Mouse (Mus musculus) frontal cortex, adult (tissue): Measurements from ENCODE around the gene Sh2d1b1.
"Not testable (repeated sequence)": the region's sequence is repeated elsewhere in the genome, so short reads cannot be mapped to it uniquely, and the experiment has no call there.

Source experiments
- ATAC-seq: cut with Nextera tagmentation; 2 replicates; pipeline ENCODE4 v1.9.2; 2017; ENCODE audit warnings: mild to moderate bottlenecking, moderate library complexity, mixed read lengths; ENCODE audit not compliant: low TSS enrichment

Sh2d1b1 gene

DNA sequence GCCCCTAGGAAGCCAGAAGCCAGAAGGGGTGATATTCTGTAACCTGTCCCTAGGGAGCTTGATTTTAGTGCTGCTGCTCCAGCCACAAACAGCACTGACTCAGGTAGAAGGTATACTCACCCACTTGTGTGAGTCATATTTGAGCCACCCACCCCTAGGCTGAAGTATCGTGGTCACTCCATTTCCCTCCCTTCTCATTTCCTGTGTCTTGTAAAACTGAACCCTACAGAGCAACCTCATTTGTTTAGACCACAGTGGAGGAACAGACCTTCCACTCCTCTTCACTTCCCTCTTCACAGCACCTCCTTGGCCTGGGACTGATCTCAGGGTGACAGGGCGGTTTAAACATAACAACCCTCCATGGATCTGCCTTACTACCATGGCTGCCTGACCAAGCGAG lies at the start of gene Sh2d1b1:
Sh2d1b1 (plus strand) TSS at position 305 of the 400 bp plus-strand sequence.
- no peak for ATAC-seq

DNA sequence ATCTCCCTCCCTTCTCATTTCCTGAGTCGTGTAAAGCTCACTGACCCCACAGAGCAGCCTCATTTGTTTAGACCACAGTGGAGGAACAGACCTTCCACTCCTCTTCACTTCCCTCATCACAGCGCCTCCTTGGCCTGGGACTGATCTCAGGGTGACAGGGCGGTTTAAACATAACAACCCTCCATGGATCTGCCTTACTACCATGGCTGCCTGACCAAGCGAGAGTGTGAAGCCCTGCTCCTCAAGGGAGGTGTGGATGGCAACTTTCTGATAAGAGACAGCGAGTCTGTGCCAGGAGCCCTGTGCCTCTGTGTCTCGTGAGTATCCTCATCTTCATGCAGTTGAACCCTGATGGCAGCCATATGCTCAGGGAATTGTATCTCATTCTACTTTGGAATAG lies 44.4 kb upstream of the Sh2d1b1 start, which contains the start of gene Sh2d1b2:
Sh2d1b2 (plus strand) TSS at position 62 of the 400 bp plus-strand sequence.
- ATAC-seq: not testable (repeated sequence)

GRCm38 (mm10) chr1:170245016-170245415 lies 32.1 kb upstream of the Sh2d1b1 start:
- ATAC-seq: peak; percentile 93

DNA sequence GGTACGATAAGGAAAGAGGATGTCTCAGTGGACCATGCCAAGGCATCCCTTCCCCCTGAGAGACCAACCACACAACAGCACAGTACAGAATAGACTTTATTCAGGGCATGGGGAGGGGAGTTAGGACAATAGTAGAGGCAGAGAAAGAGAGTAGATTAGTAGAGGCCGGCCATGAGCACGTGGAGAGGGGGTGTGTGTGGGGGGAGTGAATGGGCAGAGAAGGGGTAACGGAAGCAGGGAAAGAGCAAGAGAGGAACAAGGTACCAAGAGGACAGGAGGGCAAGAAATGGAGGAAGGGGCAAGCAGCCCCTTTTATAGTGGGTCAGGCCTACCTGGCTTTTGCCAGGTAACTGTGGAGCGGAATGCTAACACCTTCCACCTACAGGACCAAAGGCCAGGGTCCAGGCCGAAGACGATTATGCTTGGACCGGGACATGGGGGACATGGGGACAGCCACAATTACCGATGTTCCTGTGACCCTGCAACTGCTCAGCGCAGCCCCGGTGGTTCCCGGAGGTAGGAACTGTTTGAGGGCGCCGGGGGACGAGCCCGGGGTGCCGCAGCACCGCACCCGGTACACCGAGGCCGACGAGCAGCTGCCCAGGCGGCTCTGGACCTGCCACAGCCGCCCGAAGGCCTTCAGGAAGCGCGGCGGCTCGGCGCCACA lies 22.1 kb upstream of the Sh2d1b1 start:
- no peak; the same call in none of the 2 replicates for ATAC-seq

DNA sequence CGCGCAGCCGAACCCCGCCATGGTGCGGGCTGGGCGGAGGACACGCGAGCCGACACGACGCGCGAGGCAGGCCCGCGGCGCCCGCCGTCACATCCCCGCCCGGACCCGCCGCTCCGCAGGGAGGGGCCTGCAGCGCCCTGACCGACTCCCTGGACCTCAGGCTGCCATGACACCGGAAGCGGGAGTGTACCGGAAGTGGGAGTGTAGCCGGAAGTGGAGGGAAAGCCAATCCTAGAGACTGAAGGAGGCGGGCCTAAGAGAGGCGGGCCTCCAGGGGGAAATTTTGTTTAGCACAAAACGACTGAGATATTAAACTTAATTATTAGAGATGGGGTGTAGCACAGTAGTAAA lies 21.6 kb upstream of the Sh2d1b1 start:
- ATAC-seq: peak; percentile 100

DNA sequence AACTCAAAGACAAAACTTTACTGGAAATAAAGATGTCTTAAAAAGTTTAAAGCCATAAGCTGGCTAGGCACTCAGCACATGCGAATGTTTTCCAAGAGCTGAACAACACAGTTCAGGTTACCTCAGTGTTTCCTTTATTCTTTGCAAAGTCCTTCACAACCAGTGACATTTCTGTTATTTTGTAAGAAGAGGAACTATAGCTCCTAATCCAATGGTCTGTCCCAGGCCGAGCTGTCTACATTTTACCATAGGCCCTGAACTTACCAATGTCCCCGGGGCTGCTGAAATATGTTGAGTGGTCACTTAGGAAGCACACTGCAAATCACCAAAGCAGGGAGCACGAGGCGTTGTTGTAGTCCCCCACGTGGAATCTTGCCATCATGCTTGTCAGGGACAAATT lies 6.8 kb upstream of the Sh2d1b1 start:
- ATAC-seq: no peak

GRCm38 (mm10) chr1:170270696-170271095 lies 6.4 kb upstream of the Sh2d1b1 start:
- ATAC-seq: no peak

DNA sequence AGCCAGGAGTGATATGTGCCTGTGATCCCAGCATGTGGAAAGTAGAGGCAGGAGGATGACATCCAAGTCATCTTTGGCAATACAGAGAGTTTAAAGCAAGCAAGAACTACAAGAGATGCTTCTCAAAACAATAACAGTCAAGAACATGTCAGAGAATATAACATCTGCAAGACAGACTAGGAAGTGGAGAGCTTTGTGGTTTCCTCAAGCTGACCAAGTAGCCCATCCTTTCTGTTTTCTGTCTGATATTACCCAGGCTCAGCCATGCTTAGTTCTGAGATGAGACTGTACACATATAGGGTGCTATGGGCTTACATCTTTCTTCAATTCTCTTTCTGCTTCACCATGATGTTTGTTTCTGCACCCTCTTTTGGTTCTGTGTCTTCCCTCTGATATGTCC lies 3.9 kb upstream of the Sh2d1b1 start:
- no peak for ATAC-seq

GRCm38 (mm10) chr1:170282415-170283129 lies 5.5 kb downstream of the Sh2d1b1 start:
- no peak for ATAC-seq

DNA sequence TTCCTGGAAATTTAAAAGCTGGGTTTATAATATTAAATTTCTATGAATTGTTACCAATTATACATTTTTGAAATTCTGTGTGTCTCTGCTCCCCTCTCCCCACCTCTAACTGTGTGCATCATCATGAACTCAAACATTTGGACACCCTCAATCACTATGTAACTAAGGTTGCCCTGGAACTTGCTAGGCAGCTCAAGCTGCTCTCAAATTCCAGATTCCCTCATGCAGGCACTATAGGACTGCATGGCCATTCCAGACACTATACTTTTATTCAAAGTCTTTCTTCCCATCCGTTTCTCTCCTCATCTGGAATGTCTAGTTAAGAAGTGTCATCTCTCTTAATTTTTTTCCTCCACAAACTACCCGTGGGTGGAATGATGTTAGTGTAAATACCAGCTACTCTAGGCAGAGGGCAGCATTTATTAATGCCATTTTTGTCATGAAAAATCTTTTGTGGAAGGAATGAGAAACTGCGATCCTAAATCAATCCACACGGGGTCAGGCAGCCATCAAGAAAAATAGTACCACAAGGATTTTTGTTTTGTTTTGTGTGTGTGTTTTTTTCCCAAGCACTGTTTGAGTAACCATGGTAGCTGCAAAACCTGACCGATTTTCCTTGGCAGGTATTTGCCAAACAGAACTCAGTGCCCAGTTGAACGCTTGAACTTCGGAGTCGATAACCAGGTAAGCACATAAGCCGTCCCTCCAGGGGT lies 15.3 kb downstream of the Sh2d1b1 start:
- ATAC-seq: peak; percentile 65

DNA sequence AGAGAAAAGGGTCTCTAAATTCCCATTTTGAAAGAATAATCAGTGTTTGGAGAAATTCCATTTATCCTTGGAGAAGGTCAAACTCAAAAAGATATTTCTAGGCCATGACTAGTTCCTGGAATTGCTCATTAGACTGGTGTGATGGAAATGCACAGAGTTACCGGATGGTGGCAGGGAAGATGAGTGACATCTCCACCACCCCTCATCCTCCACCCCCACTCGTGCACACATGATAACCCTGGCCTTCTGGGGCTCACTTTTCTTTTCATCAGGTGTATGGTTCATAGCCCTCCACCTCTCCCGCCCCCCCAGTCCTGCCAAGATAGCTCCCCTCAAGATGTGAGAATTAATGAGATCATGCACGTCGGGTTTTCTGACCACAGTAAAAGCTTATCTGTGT lies 16.1 kb downstream of the Sh2d1b1 start:
- ATAC-seq: no peak

- peak; percentile 45 for ATAC-seq
Observed at GRCm38 (mm10) chr1:170294786-170295570, 17.9 kb downstream of the Sh2d1b1 start.

GRCm38 (mm10) chr1:170299496-170299895 lies 22.4 kb downstream of the Sh2d1b1 start:
- ATAC-seq: no peak

DNA sequence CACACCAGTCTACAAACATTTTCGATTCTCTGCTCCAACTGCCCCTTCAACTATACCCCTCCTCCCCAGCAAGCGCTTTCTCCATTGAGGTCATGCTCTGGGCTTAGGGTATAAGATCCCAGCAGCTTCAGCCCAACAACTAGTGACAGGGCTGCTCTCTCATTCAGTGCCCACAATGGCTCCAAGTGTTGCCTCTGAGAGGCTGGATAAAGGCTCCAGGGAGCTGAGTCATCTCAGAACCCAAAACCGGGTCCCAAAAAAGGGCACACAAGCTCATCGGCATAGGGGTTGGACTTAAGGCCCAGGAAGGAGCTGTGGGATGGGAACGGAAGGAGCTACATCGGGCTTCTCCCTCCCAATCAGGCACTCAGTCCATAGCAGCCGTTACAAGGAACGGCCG lies 24.6 kb downstream of the Sh2d1b1 start:
- no peak for ATAC-seq

GRCm38 (mm10) chr1:170302456-170302855 lies 25.3 kb downstream of the Sh2d1b1 start:
- ATAC-seq: no peak

DNA sequence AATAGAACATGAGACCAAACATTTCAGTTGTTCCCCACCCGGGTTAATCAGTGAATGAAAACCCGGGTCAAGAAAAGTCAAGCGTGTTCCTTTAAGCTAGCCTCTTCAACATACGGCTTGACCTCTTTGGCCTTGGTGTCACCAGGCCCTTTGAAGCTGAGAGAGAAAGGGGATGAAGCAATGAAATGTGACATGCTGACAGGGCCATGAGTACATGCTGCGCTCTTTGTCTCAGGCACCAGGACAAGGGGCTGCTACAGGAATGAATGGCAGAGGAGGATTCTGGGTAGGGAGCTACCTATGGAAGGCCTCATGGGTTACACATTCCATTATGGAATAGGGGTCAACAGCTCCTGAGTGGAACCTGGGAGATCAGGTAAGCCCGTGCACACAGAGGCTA lies 26.0 kb downstream of the Sh2d1b1 start:
- no peak for ATAC-seq

- ATAC-seq: no peak
Observed at GRCm38 (mm10) chr1:170305002-170305401, 27.9 kb downstream of the Sh2d1b1 start.

DNA sequence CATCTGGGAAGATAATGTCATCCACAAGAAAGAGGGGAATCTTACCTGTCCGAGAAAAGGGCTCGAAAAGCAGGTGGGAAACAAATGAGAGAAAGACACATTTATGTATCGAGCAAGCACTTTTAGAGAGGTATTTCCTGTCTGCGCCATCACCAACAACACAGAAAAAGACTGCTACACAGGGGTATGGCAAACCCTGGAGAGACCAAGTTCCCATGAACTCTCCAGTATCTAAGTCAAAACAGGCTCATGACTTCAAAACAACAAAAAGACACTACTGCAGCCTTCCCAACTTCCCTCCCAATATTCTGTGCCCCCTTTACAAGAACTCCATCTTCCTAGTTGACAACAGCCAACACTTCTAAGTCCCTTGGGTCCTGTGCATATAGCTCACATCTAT lies 29.1 kb downstream of the Sh2d1b1 start, which contains the start of gene Gm7694:
Gm7694 (minus strand) TSS at position 101 of the 400 bp plus-strand sequence.
- no peak for ATAC-seq

- ATAC-seq: no peak
Observed at GRCm38 (mm10) chr1:170308503-170308902, 31.4 kb downstream of the Sh2d1b1 start, which contains the start of gene Spata46. Gene Spata46, plus strand, starts transcription at chr1:170308803.

GRCm38 (mm10) chr1:170311431-170311830 lies 34.3 kb downstream of the Sh2d1b1 start:
- no peak for ATAC-seq

DNA sequence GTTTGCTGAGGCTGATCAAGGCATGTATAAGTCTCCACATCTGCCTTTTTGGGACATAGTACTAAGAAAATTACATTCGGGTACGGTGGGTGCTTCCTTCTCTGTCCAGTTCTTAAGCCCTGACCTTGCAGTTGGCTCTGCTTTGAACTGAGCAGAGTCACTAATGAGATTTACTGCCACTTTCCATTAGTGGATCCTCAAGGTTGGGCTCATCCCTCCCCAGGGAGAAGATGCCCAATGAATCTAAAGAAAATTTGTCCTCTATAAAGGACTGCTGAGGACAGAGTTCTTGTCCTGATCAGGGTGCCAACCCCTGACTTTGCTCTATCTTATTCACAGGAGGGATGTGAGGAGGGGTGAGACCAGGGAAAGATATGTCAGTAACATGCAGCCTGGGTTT lies 44.9 kb downstream of the Sh2d1b1 start:
- ATAC-seq: no peak

DNA sequence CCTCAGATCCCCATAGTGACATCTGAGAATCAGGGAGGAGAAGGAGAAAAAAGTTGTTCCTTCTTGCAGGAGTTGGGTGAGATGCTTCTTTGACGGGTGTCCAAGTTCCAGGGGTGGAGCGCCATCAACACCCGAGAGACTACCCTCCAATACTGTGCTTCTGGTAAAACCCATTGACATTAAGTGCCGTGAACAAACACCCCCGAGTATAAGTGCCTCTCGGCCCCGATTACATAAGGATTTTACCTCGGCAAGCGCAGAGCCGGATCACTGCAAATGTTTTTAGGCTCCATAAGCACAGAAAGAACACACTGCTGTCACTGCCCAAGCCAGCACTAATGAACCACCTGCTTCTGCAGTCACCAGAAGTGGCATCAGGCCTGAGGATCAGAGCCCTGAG lies 45.9 kb downstream of the Sh2d1b1 start:
- ATAC-seq: peak; percentile 28
